Mouse (Mus musculus): Measurements from ENCODE around the gene Cog6. TPM values are rescaled to one million over a fixed set of nuclear protein-coding genes. Genes with fewer than 3 reads are reported as not detected.
A peak's percentile ranks its signal among the peaks of the same experiment; 100 is the strongest.
"Not testable (repeated sequence)": the region's sequence is repeated elsewhere in the genome, so short reads cannot be mapped to it uniquely, and the experiment has no call there.

Gene Cog6
- total RNA-seq, 2 experiments from 2014 or later = 32.8 to 36.3 TPM

GRCm38 (mm10) chr3:53038913-53039312 is 21.9 kb upstream of the Cog6 start:
- intact Hi-C loops (cut with DNase I) = loop anchor here (10.0 kb wide), 1 partner anchor 296 kb away; no protein-coding TSS in a partner anchor
- no peak for DNase-seq (ENCODE audit: low spot score in 2 of 2)

DNA sequence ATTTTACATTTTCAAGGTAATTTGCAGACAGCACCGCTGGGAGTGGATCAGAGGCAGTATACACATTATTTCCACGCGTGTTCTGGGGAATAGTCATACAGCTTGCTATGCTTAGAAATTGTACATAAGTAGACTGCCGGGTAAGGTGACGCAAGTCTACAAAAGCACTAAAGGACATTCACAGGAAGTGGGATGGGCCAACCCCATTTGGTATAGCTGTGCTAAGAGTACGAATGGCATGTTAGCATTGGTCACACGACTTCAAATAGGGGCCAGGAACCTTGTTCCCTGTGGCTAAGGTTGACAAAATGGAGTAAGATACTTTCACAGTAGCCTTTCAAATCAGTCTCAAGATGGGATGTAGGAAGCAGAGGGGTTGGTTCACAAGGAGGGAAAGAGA is 19.9 kb upstream of the Cog6 start:
- intact Hi-C loops (cut with DNase I) = loop anchor here (10.0 kb wide), 1 partner anchor 298 kb away; no protein-coding TSS in a partner anchor
- DNase-seq (ENCODE audit: low spot score in 2 of 2) = no peak

DNA sequence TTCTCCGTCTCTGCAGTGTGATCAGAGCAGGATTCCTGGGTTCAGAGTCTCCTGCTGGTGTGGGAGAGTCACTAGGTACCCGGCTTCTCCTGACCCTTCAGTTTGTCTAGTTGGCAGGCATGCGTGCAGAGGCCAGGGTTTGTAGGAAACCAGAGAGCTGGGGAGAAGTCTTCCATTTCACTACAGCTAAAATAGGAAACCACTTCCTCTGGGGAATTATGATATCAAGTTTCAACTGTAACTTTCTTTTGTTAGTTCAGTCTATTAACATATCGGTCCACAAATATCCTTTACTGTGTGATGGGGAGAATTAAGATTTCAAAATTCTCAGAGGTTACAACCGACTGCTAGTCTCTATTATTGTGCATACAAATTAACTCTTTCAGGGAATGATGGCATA is 19.0 kb upstream of the Cog6 start:
- DNase-seq (ENCODE audit: low spot score in 2 of 2) = no peak
- intact Hi-C loops (cut with DNase I) = loop anchor here (10.0 kb wide), 1 partner anchor 299 kb away; no protein-coding TSS in a partner anchor

- DNase-seq (ENCODE audit: low spot score in 2 of 2) = peak in 1 of 2 experiments; percentile 22
- intact Hi-C loops (cut with DNase I) = loop anchor here (5.0 to 10.0 kb wide), 2 partner anchors 219 to 301 kb away; no protein-coding TSS in a partner anchor
Observed at GRCm38 (mm10) chr3:53033448-53033847, 16.4 kb upstream of the Cog6 start.

- no peak for DNase-seq (ENCODE audit: low spot score in 2 of 2)
- intact Hi-C loops (cut with DNase I) = loop anchor here (5.0 to 10.0 kb wide), 2 partner anchors 220 to 302 kb away; no protein-coding TSS in a partner anchor
Observed at GRCm38 (mm10) chr3:53032432-53032831, 15.4 kb upstream of the Cog6 start.

DNA sequence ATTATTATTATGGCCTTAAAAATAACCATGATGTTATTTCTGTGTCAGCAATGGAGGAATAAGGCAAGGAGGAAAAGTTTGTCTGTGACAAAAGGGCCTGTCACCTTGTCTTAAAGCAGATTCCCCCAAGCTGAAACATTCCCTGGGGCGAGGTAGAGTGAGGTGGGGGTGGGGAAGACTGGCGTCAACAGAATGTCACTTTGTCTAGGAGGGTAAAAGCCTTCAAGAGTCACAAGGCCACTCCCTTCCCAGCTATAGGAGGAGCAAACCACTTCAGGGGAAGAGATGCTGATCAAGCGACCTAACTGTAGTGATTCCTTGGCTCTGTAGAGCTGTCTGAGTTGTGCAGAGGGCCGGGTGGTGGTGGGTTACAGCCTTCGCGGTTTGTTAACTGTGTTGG is 14.5 kb upstream of the Cog6 start:
- intact Hi-C loops (cut with DNase I) = loop anchor here (5.0 to 10.0 kb wide), 2 partner anchors 221 to 303 kb away; no protein-coding TSS in a partner anchor
- DNase-seq (ENCODE audit: low spot score in 2 of 2) = no peak

GRCm38 (mm10) chr3:53029046-53029445 is 12.0 kb upstream of the Cog6 start:
- peak; percentile 36 to 82 for DNase-seq (ENCODE audit: low spot score in 2 of 2)
- intact Hi-C loops (cut with DNase I) = loop anchor here (1.0 kb wide), 1 partner anchor 419 kb away; no protein-coding TSS in a partner anchor

- intact Hi-C loops (cut with DNase I) = no loop called here
Observed at GRCm38 (mm10) chr3:53027333-53027732, 10.3 kb upstream of the Cog6 start.

GRCm38 (mm10) chr3:53007411-53007810 is 9.6 kb downstream of the Cog6 start:
- DNase-seq (ENCODE audit: low spot score in 2 of 2) = no peak
- intact Hi-C loops (cut with DNase I) = no loop called here

More at GRCm38 (mm10) chr3:53027333-53027732, 10.3 kb upstream of the Cog6 start:
- DNase-seq (ENCODE audit: low spot score in 2 of 2) = no peak

GRCm38 (mm10) chr3:53004406-53005114 is 12.5 kb downstream of the Cog6 start:
- peak; percentile 45 to 52 for DNase-seq (ENCODE audit: low spot score in 2 of 2)
- intact Hi-C loops (cut with DNase I) = loop anchor here (2.0 kb wide), 1 partner anchor 748 kb away; no protein-coding TSS in a partner anchor

DNA sequence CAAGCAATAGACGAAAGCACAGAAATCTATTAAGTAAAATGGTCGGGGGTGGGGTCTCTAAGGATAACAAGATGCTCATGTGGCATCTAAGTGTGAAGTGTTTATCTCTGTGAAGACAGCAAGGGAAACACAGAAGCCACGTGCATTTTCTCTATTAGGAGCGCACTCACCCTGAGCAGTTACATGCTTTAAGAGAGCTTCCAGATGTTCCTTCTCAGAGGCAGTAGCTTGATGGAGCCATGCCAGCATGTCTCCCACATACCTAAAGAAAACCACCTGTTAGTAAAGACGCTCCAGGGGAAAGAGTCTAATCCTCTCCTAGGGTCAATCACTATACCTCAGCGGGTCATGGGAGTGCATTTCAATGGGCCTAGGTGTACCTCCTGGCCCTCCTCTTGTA is 15.0 kb downstream of the Cog6 start:
- DNase-seq (ENCODE audit: low spot score in 2 of 2) = no peak
- intact Hi-C loops (cut with DNase I) = no loop called here

DNA sequence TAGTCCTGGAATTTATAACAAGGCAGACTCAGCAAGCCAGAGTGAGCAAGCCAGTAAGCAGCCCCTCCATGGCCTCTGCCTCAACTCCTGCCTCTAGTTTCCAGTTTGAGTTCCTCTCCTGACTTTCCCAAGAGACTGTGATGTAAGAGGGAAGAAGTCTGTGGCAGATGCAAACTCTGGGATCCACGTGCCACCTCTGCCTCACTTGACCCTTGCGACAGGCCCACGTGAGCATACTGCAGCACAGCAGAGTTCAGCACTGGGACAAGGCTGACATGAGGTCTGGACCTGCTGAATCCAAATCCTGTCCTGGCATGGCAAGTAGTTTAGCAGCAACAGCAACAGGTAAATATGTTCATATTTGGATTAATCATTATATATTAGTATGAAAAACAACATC is 17.0 kb downstream of the Cog6 start:
- DNase-seq (ENCODE audit: low spot score in 2 of 2) = no peak
- intact Hi-C loops (cut with DNase I) = no loop called here

GRCm38 (mm10) chr3:52999016-52999744 is 17.9 kb downstream of the Cog6 start:
- no peak for DNase-seq (ENCODE audit: low spot score in 2 of 2)
- intact Hi-C loops (cut with DNase I) = no loop called here

DNA sequence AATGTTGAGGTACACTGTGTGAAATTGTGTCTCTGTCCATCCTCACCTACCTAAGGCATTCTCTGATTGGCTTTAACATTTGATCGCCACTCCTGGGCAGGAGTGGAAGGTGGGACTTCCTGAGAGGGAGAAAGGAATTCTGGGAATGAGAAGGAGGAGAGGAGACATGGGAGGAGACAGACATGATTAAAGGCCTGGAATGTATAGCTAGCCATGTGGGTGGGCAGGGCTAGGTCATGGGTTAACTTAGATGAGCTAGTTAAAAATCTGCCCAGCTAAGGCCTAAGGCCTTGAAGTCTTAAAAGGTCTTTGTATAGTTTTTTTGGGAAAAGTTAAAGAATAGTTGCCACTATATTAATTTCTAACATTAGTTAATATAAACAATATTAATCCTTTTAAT is 19.7 kb downstream of the Cog6 start:
- no peak for DNase-seq (ENCODE audit: low spot score in 2 of 2)
- intact Hi-C loops (cut with DNase I) = no loop called here

DNA sequence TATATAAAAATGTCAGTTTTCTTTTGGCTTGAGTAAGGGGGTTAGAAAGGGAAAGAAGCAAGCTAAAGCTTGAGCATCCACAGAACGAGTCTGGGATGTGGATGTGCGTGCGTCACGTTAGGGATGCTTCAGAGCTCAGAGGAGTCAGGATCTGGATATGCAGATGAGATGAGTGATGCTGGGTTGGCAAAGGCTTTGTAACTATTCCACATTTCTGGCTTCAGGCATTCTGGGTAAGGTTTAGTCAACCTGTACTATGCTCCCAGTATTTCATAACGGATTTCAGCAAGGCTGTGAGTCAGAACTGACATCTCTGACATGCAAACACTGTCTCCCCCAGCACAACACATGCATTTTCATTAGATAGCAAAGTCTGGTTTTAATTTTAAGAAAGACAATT is 20.4 kb downstream of the Cog6 start:
- intact Hi-C loops (cut with DNase I) = no loop called here
- DNase-seq (ENCODE audit: low spot score in 2 of 2) = no peak

DNA sequence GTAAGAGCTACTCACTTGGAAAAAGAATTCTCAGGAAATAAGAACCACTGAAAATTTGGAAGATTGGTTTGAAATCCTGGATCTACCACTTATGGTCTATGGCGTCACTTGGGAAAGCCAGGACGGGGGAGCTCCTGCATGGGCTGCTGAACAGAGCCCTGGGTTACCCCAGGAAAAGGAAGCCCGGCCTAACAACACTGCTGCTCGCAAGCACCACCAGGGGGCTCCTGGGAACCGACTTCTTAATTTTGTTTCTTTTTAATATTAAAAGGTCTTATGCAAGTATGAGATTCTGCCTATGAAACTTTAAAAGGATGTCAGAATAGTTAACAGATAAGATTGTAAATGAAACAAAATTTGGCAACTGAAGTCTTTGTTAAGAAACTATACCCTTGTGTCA is 22.4 kb downstream of the Cog6 start:
- intact Hi-C loops (cut with DNase I) = no loop called here
- peak in 1 of 2 experiments; percentile 26 for DNase-seq (ENCODE audit: low spot score in 2 of 2)

DNA sequence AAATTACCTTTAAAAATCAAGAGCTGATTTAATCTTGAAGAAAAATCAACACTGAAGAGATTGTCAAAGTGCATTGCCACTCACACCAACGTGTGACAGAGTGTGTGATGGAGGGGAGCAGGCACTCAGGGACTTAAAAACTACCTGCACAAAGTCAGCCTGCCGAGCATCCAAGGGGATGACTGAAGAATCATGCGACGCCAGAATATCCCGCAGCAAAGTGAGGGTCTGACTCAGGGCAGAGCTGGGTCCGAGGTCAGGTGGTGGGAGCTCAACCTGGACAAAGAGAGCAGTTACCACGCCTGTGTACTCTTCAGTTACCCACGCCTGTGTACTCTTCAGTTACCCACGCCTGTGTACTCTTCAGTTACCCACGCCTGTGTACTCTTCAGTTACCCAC is 23.7 kb downstream of the Cog6 start:
- intact Hi-C loops (cut with DNase I) = no loop called here
- no peak for DNase-seq (ENCODE audit: low spot score in 2 of 2)

- intact Hi-C loops (cut with DNase I) = no loop called here
- peak in 1 of 2 experiments; percentile 17 for DNase-seq (ENCODE audit: low spot score in 2 of 2)
Observed at GRCm38 (mm10) chr3:52990041-52990737, 26.8 kb downstream of the Cog6 start.

DNA sequence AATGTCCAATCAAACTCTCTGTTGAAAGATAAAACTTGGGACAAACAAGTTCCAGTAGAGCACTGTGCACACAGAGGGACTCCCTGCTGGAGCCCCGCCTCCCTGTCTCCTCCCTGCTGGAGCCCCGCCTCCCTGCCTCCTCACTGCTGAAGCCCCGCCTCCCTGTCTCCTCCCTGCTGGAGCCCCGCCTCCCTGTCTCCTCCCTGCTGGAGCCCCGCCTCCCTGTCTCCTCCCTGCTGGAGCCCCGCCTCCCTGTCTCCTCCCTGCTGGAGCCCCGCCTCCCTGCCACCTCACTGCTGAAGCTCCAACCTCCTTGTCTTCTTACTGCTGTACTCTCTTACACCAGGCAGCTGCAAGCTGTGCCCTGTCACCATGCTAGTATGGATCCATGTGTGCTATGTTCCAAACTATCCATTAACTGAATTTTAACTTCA is 31.5 kb downstream of the Cog6 start:
- DNase-seq (ENCODE audit: low spot score in 2 of 2); intact Hi-C loops (cut with DNase I): not testable (repeated sequence)

DNA sequence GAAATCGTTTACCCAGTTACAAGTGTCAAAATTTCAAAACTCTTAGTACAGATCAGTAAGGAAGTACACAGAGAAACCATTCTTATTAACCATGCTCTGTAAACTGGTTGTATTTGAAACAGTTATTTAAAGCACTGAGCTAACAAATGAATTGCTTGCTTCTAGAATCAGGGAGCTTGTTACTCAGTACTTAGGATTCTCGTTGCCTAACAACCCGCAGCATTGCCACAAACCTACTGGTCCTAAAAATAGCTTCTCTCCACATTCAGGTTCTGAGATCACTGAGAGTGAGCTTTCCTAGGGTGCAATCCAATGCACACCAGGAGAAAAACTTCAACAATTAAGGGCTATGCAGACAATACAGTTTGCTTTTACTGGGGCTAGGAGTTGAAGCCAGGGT is 33.3 kb downstream of the Cog6 start:
- intact Hi-C loops (cut with DNase I) = no loop called here
- peak; percentile 36 to 43 for DNase-seq (ENCODE audit: low spot score in 2 of 2)
